Mouse (Mus musculus) stomach, embryonic 14.5 days (tissue): ENCODE measurements at regions not wholly inside any gene's neighbourhood (a gene's known extent, or its start where the extent isn't known, plus 50 kb on each side); places are given as distances from the start of the nearest gene placed in this dataset.
A peak's percentile ranks its signal among the peaks of the same experiment; 100 is the strongest.

Source experiments
- ATAC-seq: fragments of 200-750 bp; cut with Nextera tagmentation; 2 replicates; pipeline ENCODE4 v1.8.0; 2017; ENCODE audit warnings: low read depth, moderate TSS enrichment; ENCODE audit not compliant: insufficient number of reproducible peaks, insufficient read depth, low FRiP score
- H3K27ac ChIP-seq: fragments of 300-500 bp; sonication (generic); 2 replicates; pipeline ENCODE4 v1.5.1; 2014; ENCODE audit warnings: mild to moderate bottlenecking, low read length, moderate library complexity, mixed read lengths
- H3K27me3 ChIP-seq: fragments of 300-500 bp; sonication (generic); 2 replicates; pipeline ENCODE4 v1.6.1; 2014; ENCODE audit warnings: low read length, control low read depth, mixed read lengths; ENCODE audit not compliant: control insufficient read depth, insufficient read depth
- H3K36me3 ChIP-seq: fragments of 300-500 bp; sonication (generic); 2 replicates; pipeline ENCODE4 v1.6.1; 2014; ENCODE audit warnings: mild to moderate bottlenecking, control low read depth, low read length, moderate library complexity, mixed read lengths; ENCODE audit not compliant: control insufficient read depth, insufficient read depth
- H3K4me1 ChIP-seq: fragments of 300-500 bp; sonication (generic); 2 replicates; pipeline ENCODE4 v1.6.1; 2014; ENCODE audit warnings: low read length, control low read depth, mixed read lengths; ENCODE audit not compliant: control insufficient read depth, insufficient read depth
- H3K4me2 ChIP-seq: fragments of 300-500 bp; sonication (generic); replicated peaks from 2 replicates; pipeline ENCODE4 v1.6.1; 2014; ENCODE audit warnings: low read depth, low read length, control low read depth
- H3K4me3 ChIP-seq: fragments of 300-500 bp; sonication (generic); 2 replicates; pipeline ENCODE4 v1.5.1; 2014; ENCODE audit warnings: low read depth, low read length, control low read depth
- H3K9ac ChIP-seq: fragments of 300-500 bp; sonication (generic); replicated peaks from 2 replicates; pipeline ENCODE4 v1.6.1; 2014; ENCODE audit warnings: low read depth, mild to moderate bottlenecking, control low read depth, low read length, moderate library complexity, mixed read lengths
- H3K9me3 ChIP-seq: fragments of 300-500 bp; sonication (generic); 2 replicates; pipeline ENCODE4 v1.6.1; 2016; ENCODE audit warnings: low read depth, low read length, control low read depth; ENCODE audit not compliant: control insufficient read depth
- WGBS: fragments of 180-500 bp; shearing (Covaris S2); extraction: QIAGEN DNeasy Blood & Tissue Kit; methylation state at CpG from one replicate; pipeline ENCODE4 v1.1.7; 2014; 5-methylcytosine and 5-hydroxymethylcytosine counted together

DNA sequence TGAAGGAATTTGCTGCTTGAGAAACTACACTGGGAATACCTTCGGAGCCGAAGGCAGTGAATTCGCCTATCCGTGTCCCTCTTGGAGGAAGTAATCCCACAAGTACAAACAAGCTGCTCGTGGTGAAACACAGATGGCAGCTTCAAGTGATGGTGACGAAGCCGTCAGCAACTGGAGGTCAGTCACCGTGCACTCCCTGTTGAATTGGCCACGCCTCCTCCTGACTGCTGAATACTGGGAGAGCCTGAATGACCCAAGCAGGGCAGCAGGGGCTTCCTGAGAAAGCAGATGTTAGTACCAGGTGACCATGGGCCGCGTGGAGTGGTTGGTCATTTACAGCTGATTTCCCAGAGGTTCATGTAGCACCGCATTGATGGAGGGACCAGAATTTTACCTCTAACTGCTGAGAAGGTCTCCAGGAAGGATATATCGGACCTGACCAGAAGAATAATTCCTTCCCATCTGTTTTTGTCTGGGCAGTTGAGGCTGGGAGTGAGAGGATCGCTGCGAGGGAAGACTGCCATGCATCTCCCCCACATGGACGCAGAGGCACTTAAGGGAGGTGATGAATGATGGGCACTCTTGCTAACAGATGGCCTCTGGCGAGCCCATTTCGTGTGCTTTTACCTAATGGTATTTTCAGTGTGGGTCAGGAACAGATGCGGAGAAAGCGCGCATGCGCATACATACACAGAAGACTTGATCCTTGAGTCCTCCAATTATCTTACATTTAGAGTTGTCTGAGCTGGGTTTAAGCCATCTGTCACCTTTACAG is 314.6 kb upstream of the Zfp637 start:
- Histone ChIP-seq H3K9me3 (no peaks in the 10 kb centered on the region), H3K27ac (no peak overlapping the region), H3K4me1 (0 out of 2 replicates have a peak, but pooled peaks cover 7% of the 10 kb centered on the region), H3K27me3 (no peaks in the 10 kb centered on the region), H3K4me2 (peak overlapping the region; percentile 10; the same call in 1 of the 2 replicates), H3K36me3 (no peaks in the 10 kb centered on the region), H3K9ac (no peak overlapping the region), H3K4me3 (no peak overlapping the region)
- WGBS, result 35% methylated on average over 22 of the region's 22 CpGs
- ATAC-seq, result no peak

GRCm38 (mm10) chr6:117527526-117527925 is 313.5 kb upstream of the Zfp637 start:
- H3K4me2 ChIP-seq, result no peak overlapping the region
- no peaks in the 10 kb centered on the region for H3K9me3 ChIP-seq
- 0 out of 2 replicates have a peak, but pooled peaks cover 7% of the 10 kb centered on the region for H3K4me1 ChIP-seq
- no peak overlapping the region for H3K9ac ChIP-seq
- 77% methylated on average over 8 of the region's 8 CpGs for WGBS
- H3K4me3 ChIP-seq, result no peak overlapping the region
- no peak overlapping the region for H3K27ac ChIP-seq
- no peaks in the 10 kb centered on the region for H3K36me3 ChIP-seq
- no peaks in the 10 kb centered on the region for H3K27me3 ChIP-seq
- ATAC-seq, result no peak

DNA sequence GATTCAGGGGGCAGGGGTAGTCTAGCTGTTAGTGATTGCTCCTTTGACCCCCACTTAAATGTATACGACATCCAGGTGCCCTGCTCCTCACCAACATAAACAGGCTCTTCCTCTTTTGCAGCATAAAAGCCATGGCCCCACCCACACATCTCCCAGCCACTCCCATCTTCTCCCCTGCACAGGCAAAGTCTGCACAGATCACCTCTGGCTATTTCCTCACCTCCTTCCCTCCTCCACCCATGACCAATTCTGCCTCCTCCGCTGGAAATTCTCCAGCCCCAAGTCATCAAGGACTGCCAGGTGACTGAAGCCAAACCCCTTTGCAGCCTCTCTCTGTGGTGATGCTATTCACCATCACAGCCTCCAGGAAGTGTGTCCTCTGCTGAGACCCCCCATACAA is 306.8 kb upstream of the Zfp637 start:
- H3K4me2 ChIP-seq, result no peak overlapping the region
- H3K4me1 ChIP-seq, result no peaks in the 10 kb centered on the region
- no peak for ATAC-seq
- no peaks in the 10 kb centered on the region for H3K9me3 ChIP-seq
- H3K4me3 ChIP-seq, result no peak overlapping the region
- no peaks in the 10 kb centered on the region for H3K36me3 ChIP-seq
- no peaks in the 10 kb centered on the region for H3K27me3 ChIP-seq
- H3K27ac ChIP-seq, result no peak overlapping the region
- 43% methylated on average over 2 of the region's 2 CpGs for WGBS
- no peak overlapping the region for H3K9ac ChIP-seq

- WGBS, result 90% methylated on average over 9 of the region's 9 CpGs
- ATAC-seq, result no peak
Measured at GRCm38 (mm10) chr6:117534991-117535390, 306.0 kb upstream of the Zfp637 start.

DNA sequence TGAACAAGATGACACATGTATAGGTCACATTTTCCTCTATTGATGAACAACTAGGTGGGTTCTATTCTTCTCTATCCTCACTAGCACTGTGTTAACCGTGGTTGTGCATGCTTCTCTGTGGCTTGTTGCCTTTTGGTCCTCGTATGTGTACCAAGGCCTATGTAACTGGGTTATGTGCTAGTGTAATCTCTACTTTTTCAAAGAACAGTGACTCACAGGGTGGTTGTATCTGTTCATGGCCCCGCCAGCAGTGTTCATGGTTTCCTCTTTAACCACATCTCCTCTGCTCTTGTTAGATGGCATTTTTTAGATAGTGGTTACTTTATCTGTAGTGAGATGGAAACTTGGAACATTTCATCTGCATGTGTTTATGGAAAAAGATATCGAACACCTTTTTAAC is 304.9 kb upstream of the Zfp637 start:
- Histone ChIP-seq H3K27me3 (no peaks in the 10 kb centered on the region), H3K36me3 (no peaks in the 10 kb centered on the region), H3K4me1 (no peaks in the 10 kb centered on the region), H3K4me3 (no peak overlapping the region), H3K4me2 (no peak overlapping the region), H3K9me3 (peaks cover 3% of the 10 kb centered on the region; the same call in 1 of the 2 replicates), H3K27ac (no peak overlapping the region), H3K9ac (no peak overlapping the region)
- no peak for ATAC-seq
- whole genome bisulfite sequencing, result 89% methylated on average over 4 of the region's 4 CpGs

More at GRCm38 (mm10) chr6:117534991-117535390, 306.0 kb upstream of the Zfp637 start:
- Histone ChIP-seq H3K4me2 (no peak overlapping the region), H3K36me3 (no peaks in the 10 kb centered on the region), H3K4me3 (no peak overlapping the region), H3K27ac (no peak overlapping the region), H3K4me1 (no peaks in the 10 kb centered on the region), H3K27me3 (no peaks in the 10 kb centered on the region), H3K9ac (no peak overlapping the region), H3K9me3 (peaks cover 3% of the 10 kb centered on the region; the same call in 1 of the 2 replicates)

GRCm38 (mm10) chr6:117542431-117542830 is 298.5 kb upstream of the Zfp637 start:
- Histone ChIP-seq H3K4me1 (no peaks in the 10 kb centered on the region), H3K9me3 (peaks cover 3% of the 10 kb centered on the region; the same call in 1 of the 2 replicates), H3K4me2 (no peak overlapping the region), H3K27ac (no peak overlapping the region), H3K4me3 (no peak overlapping the region), H3K9ac (no peak overlapping the region), H3K27me3 (no peaks in the 10 kb centered on the region), H3K36me3 (no peaks in the 10 kb centered on the region)
- ATAC-seq, result no peak
- WGBS, result 77% methylated on average over 3 of the region's 3 CpGs

DNA sequence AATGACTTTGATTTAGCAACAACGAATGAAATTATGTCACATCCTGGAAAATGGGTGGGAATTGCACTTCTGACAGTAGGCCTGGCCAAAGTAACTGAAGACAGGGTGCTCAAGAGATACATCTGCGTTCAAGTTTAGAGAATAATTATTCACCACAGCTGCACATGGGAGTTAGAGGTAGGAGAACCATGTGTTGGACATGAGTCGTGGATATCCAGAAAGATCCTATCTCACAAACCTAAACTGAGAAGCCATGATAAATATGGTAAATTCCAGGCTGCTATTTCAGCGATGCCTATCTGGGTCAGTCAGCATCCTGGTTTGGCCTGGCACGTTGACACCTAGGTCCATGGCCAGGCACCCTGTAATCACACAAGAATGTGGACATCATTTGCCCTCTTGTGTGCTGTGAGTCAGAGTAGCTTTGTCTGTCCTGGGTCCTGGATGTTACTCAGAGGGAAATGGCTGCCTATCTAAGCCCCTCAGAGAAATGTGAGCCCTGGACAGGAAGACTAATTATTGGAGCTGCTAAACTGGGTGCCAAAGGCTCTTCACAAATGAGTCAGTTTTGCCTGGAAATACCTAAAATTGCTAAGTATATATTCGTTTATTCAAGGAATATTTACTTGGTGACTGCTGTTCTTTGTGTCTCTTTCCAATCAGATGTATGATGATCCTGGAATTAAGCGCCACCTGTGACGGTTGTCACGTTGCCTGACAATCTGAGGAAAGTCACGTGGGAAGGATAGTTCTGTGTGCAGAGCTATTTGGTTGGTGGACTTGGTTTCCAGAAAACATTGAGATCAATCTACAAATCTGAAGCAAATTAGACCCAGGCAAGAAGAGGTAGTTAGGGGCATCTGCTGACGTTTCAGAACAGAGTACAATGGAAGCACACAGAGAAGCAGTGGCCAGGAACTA is 296.4 kb upstream of the Zfp637 start:
- 78% methylated on average over 11 of the region's 11 CpGs for WGBS
- no peaks in the 10 kb centered on the region for H3K36me3 ChIP-seq
- H3K4me1 ChIP-seq, result no peaks in the 10 kb centered on the region
- H3K27me3 ChIP-seq, result no peaks in the 10 kb centered on the region
- no peak overlapping the region for H3K4me3 ChIP-seq
- no peak overlapping the region for H3K9ac ChIP-seq
- no peak for ATAC-seq
- H3K27ac ChIP-seq, result no peak overlapping the region
- peaks cover under 1% of the 10 kb centered on the region; the same call in 1 of the 2 replicates for H3K9me3 ChIP-seq
- no peak overlapping the region for H3K4me2 ChIP-seq

- Histone ChIP-seq H3K27me3 (no peaks in the 10 kb centered on the region), H3K27ac (no peak overlapping the region), H3K4me2 (no peak overlapping the region), H3K9me3 (no peaks in the 10 kb centered on the region), H3K9ac (no peak overlapping the region), H3K36me3 (no peaks in the 10 kb centered on the region), H3K4me1 (peaks cover 13% of the 10 kb centered on the region), H3K4me3 (no peak overlapping the region)
- ATAC-seq, result no peak
- whole genome bisulfite sequencing, result 91% methylated on average over 7 of the region's 7 CpGs
Measured at GRCm38 (mm10) chr6:117550930-117551329, 290.1 kb upstream of the Zfp637 start.
